Mouse (Mus musculus) large intestine, adult 2 months (tissue): Measurements from ENCODE around the gene Prkcsh. TPM values are rescaled to one million over a fixed set of nuclear protein-coding genes. Genes with fewer than 3 reads are reported as not detected.

Experiments
- polyA plus RNA-seq: library from polyadenylated mRNA; depleted of rRNA; stranded (reverse); fragments of >200 nt; gene quantifications from 2 replicates; pipeline ENCODE4 v1.2.3, GENCODE M21; 2012; rRNA removed

The Prkcsh gene
- polyA plus RNA-seq, 1 experiment, result 127 TPM

Other genes with a start within 250 kb of the Prkcsh start
- 28.5 and 31.7 TPM in 2 replicates for gene Spc24, start 242.5 kb upstream of the Prkcsh start, polyA plus RNA-seq
- 11.3 and 16.0 TPM in 2 replicates for gene Kank2, start 204.1 kb upstream of the Prkcsh start, polyA plus RNA-seq
- 6.2 and 7.6 TPM in 2 replicates for gene Angptl8, start 167.3 kb upstream of the Prkcsh start, polyA plus RNA-seq
- 52.5 and 66.4 TPM in 2 replicates for gene Dock6, start 150.2 kb upstream of the Prkcsh start, polyA plus RNA-seq
- 70.2 and 84.5 TPM in 2 replicates for gene Rab3d, start 84.6 kb upstream of the Prkcsh start, polyA plus RNA-seq
- gene Ccdc159, start 75.3 kb upstream of the Prkcsh start, polyA plus RNA-seq, result 0.98 and 1.9 TPM in 2 replicates
- gene Tmem205, start 75.2 kb upstream of the Prkcsh start, polyA plus RNA-seq, result 101 and 102 TPM in 2 replicates
- gene Plppr2, start 65.8 kb upstream of the Prkcsh start, polyA plus RNA-seq, result 2.9 and 3.1 TPM in 2 replicates
- gene Swsap1, start 47.1 kb upstream of the Prkcsh start, polyA plus RNA-seq, result 7.4 and 8.0 TPM in 2 replicates
- 1.1 and 1.8 TPM in 2 replicates for gene Epor, start 39.3 kb upstream of the Prkcsh start, polyA plus RNA-seq
- 1.9 and 2.4 TPM in 2 replicates for gene Rgl3, start 13.4 kb upstream of the Prkcsh start, polyA plus RNA-seq
- 0.14 and 0.15 TPM in 2 replicates for gene Ccdc151, start 172 bp upstream of the Prkcsh start, polyA plus RNA-seq
- 0.29 and 0.47 TPM in 2 replicates for gene Elavl3, start 49.2 kb downstream of the Prkcsh start, polyA plus RNA-seq
- gene Gm49318, start 68.5 kb downstream of the Prkcsh start, polyA plus RNA-seq, result not detected in 2 replicates
- gene Zfp653, start 68.6 kb downstream of the Prkcsh start, polyA plus RNA-seq, result 8.6 and 10.0 TPM in 2 replicates
- gene Ecsit, start 82.6 kb downstream of the Prkcsh start, polyA plus RNA-seq, result 47.7 and 48.6 TPM in 2 replicates
- gene Cnn1, start 96.4 kb downstream of the Prkcsh start, polyA plus RNA-seq, result 253 and 296 TPM in 2 replicates
- 120 and 148 TPM in 2 replicates for gene Elof1, start 114.4 kb downstream of the Prkcsh start, polyA plus RNA-seq
- gene Acp5, start 132.9 kb downstream of the Prkcsh start, polyA plus RNA-seq, result 233 and 244 TPM in 2 replicates
- gene Pigyl, start 154.0 kb downstream of the Prkcsh start, polyA plus RNA-seq, result 45.9 and 50.1 TPM in 2 replicates
- gene Zfp872, start 185.3 kb downstream of the Prkcsh start, polyA plus RNA-seq, result not detected in 2 replicates
- gene Zfp809, start 222.9 kb downstream of the Prkcsh start, polyA plus RNA-seq, result 5.8 and 11.2 TPM in 2 replicates